Mouse (Mus musculus): Measurements from ENCODE around the gene Csad. TPM values are rescaled to one million over a fixed set of nuclear protein-coding genes. Genes with fewer than 3 reads are reported as not detected.

Gene Csad
- polyA plus RNA-seq, 1 experiment from 2014 or later, result 32.1 TPM

- no peak overlapping the region for H3K4me2 ChIP-seq (replicated peaks; ENCODE audit: low read depth)
- no peak overlapping the region for H3K9ac ChIP-seq (ENCODE audit: low read length)
- H3K4me1 ChIP-seq (replicated peaks; ENCODE audit: control insufficient read depth, insufficient read depth), result no peaks in the 10 kb centered on the region; the same call in 1 of the 2 replicates
- ATAC-seq (ENCODE audit: low FRiP score, low TSS enrichment) (no peak), DNase-seq (ENCODE audit: low spot score) (no peak)
- H3K9me3 ChIP-seq (ENCODE audit: control insufficient read depth, low read length), result no peaks in the 10 kb centered on the region
- no peak for TF ChIP-seq EP300 (optimal IDR thresholded peaks at IDR 0.05)
- no peak for TF ChIP-seq CTCF (IDR thresholded peaks at IDR 0.05; ENCODE audit: low read depth)
- no peak overlapping the region for H3K4me3 ChIP-seq (ENCODE audit: low read depth, low read length)
- no peak overlapping the region for H3K27ac ChIP-seq (replicated peaks)
- 92% methylated on average over 8 of the region's 8 CpGs for WGBS
- H3K36me3 ChIP-seq (ENCODE audit: control insufficient read depth, insufficient read depth, low read length), result peaks cover 42% of the 10 kb centered on the region
- no peaks in the 10 kb centered on the region for H3K27me3 ChIP-seq (ENCODE audit: control insufficient read depth, insufficient read depth, low read length)
Observed at GRCm38 (mm10) chr15:102209114-102209513, 4.6 kb upstream of the Csad start.

GRCm38 (mm10) chr15:102208092-102208561, 3.6 kb upstream of the Csad start:
- 67% methylated on average over 9 of the region's 9 CpGs for WGBS
- DNase-seq (ENCODE audit: low spot score) (no peak), ATAC-seq (ENCODE audit: low FRiP score, low TSS enrichment) (no peak)
- Histone ChIP-seq H3K27ac (replicated peaks) (no peak overlapping the region), H3K4me3 (ENCODE audit: low read depth, low read length) (no peak overlapping the region), H3K4me1 (replicated peaks; ENCODE audit: control insufficient read depth, insufficient read depth) (no peaks in the 10 kb centered on the region; the same call in 1 of the 2 replicates), H3K9me3 (ENCODE audit: control insufficient read depth, low read length) (no peaks in the 10 kb centered on the region), H3K9ac (ENCODE audit: low read length) (no peak overlapping the region), H3K36me3 (ENCODE audit: control insufficient read depth, insufficient read depth, low read length) (peaks cover 36% of the 10 kb centered on the region), H3K4me2 (replicated peaks; ENCODE audit: low read depth) (no peak overlapping the region), H3K27me3 (ENCODE audit: control insufficient read depth, insufficient read depth, low read length) (no peaks in the 10 kb centered on the region)
- TF ChIP-seq EP300 (optimal IDR thresholded peaks at IDR 0.05) (no peak), CTCF (IDR thresholded peaks at IDR 0.05; ENCODE audit: low read depth) (no peak)

- H3K4me3 ChIP-seq (ENCODE audit: low read depth, low read length), result no peak overlapping the region
- no peak overlapping the region for H3K4me2 ChIP-seq (replicated peaks; ENCODE audit: low read depth)
- DNase-seq (ENCODE audit: low spot score) (no peak), ATAC-seq (ENCODE audit: low FRiP score, low TSS enrichment) (no peak)
- WGBS, result 71% methylated on average over 3 of the region's 3 CpGs
- H3K27ac ChIP-seq (replicated peaks), result no peak overlapping the region
- H3K9ac ChIP-seq (ENCODE audit: low read length), result no peak overlapping the region
- no peaks in the 10 kb centered on the region for H3K9me3 ChIP-seq (ENCODE audit: control insufficient read depth, low read length)
- H3K36me3 ChIP-seq (ENCODE audit: control insufficient read depth, insufficient read depth, low read length), result peaks cover 31% of the 10 kb centered on the region
- H3K4me1 ChIP-seq (replicated peaks; ENCODE audit: control insufficient read depth, insufficient read depth), result no peaks in the 10 kb centered on the region; the same call in 1 of the 2 replicates
- TF ChIP-seq EP300 (optimal IDR thresholded peaks at IDR 0.05) (no peak), CTCF (IDR thresholded peaks at IDR 0.05; ENCODE audit: low read depth) (no peak)
- no peaks in the 10 kb centered on the region for H3K27me3 ChIP-seq (ENCODE audit: control insufficient read depth, insufficient read depth, low read length)
Observed at GRCm38 (mm10) chr15:102207351-102207750, 2.8 kb upstream of the Csad start.

GRCm38 (mm10) chr15:102205779-102206178, 1.3 kb upstream of the Csad start:
- H3K9me3 ChIP-seq (ENCODE audit: control insufficient read depth, low read length), result no peaks in the 10 kb centered on the region
- H3K4me3 ChIP-seq (ENCODE audit: low read depth, low read length), result 0 out of 2 replicates have a peak overlapping the region, but pooled peaks have one; percentile 76
- no peaks in the 10 kb centered on the region; the same call in 1 of the 2 replicates for H3K4me1 ChIP-seq (replicated peaks; ENCODE audit: control insufficient read depth, insufficient read depth)
- H3K4me2 ChIP-seq (replicated peaks; ENCODE audit: low read depth), result peak overlapping the region; percentile 64
- no peak overlapping the region; the same call in 1 of the 2 replicates for H3K27ac ChIP-seq (replicated peaks)
- ATAC-seq (ENCODE audit: low FRiP score, low TSS enrichment) (no peak), DNase-seq (ENCODE audit: low spot score) (no peak)
- H3K36me3 ChIP-seq (ENCODE audit: control insufficient read depth, insufficient read depth, low read length), result peaks cover 27% of the 10 kb centered on the region
- H3K9ac ChIP-seq (ENCODE audit: low read length), result peak overlapping the region; percentile 38; the same call in 1 of the 2 replicates
- 22% methylated on average over 8 of the region's 8 CpGs for whole genome bisulfite sequencing
- TF ChIP-seq EP300 (optimal IDR thresholded peaks at IDR 0.05) (no peak), CTCF (IDR thresholded peaks at IDR 0.05; ENCODE audit: low read depth) (no peak)
- H3K27me3 ChIP-seq (ENCODE audit: control insufficient read depth, insufficient read depth, low read length), result no peaks in the 10 kb centered on the region

- H3K27ac ChIP-seq (replicated peaks), result peak overlapping the region; percentile 100
- no peaks in the 10 kb centered on the region for H3K27me3 ChIP-seq (ENCODE audit: control insufficient read depth, insufficient read depth, low read length)
- H3K4me3 ChIP-seq (ENCODE audit: low read depth, low read length), result peak overlapping the region; percentile 76
- H3K36me3 ChIP-seq (ENCODE audit: control insufficient read depth, insufficient read depth, low read length), result peaks cover 15% of the 10 kb centered on the region
- no peaks in the 10 kb centered on the region for H3K9me3 ChIP-seq (ENCODE audit: control insufficient read depth, low read length)
- no peaks in the 10 kb centered on the region; the same call in 1 of the 2 replicates for H3K4me1 ChIP-seq (replicated peaks; ENCODE audit: control insufficient read depth, insufficient read depth)
- peak; percentile 44 for ATAC-seq (ENCODE audit: low FRiP score, low TSS enrichment)
- peak overlapping the region; percentile 64 for H3K4me2 ChIP-seq (replicated peaks; ENCODE audit: low read depth)
- peak overlapping the region; percentile 98 for H3K9ac ChIP-seq (ENCODE audit: low read length)
- WGBS, result 0% methylated on average over 13 of the region's 72 CpGs
- no peak for TF ChIP-seq EP300 (optimal IDR thresholded peaks at IDR 0.05)
- peak; percentile 30 for TF ChIP-seq CTCF (IDR thresholded peaks at IDR 0.05; ENCODE audit: low read depth)
- peak; percentile 77 for DNase-seq (ENCODE audit: low spot score)
Observed at GRCm38 (mm10) chr15:102203835-102204381, 616 bp downstream of the Csad start.

All from stomach, postnatal 0 days (tissue).